Mouse (Mus musculus): ENCODE data around the gene Hadha.

GRCm38 (mm10) chr5:30187687-30188485 lies 32.9 kb upstream of the Hadha start:
- TF ChIP-seq TAL1 (conservative IDR thresholded peaks at IDR 0.05; ENCODE audit: low read depth, low read length) (no peak), CTCF (IDR thresholded peaks at IDR 0.05; ENCODE audit: low read depth, low read length) (no peak), GATA1 (IDR thresholded peaks at IDR 0.05; ENCODE audit: borderline replicate concordance, low read length) (no peak), GATA2 (IDR thresholded peaks at IDR 0.05; ENCODE audit: borderline replicate concordance, low read depth, low read length) (no peak)
